Mouse (Mus musculus): ENCODE measurements around the gene Baz2a.

DNA sequence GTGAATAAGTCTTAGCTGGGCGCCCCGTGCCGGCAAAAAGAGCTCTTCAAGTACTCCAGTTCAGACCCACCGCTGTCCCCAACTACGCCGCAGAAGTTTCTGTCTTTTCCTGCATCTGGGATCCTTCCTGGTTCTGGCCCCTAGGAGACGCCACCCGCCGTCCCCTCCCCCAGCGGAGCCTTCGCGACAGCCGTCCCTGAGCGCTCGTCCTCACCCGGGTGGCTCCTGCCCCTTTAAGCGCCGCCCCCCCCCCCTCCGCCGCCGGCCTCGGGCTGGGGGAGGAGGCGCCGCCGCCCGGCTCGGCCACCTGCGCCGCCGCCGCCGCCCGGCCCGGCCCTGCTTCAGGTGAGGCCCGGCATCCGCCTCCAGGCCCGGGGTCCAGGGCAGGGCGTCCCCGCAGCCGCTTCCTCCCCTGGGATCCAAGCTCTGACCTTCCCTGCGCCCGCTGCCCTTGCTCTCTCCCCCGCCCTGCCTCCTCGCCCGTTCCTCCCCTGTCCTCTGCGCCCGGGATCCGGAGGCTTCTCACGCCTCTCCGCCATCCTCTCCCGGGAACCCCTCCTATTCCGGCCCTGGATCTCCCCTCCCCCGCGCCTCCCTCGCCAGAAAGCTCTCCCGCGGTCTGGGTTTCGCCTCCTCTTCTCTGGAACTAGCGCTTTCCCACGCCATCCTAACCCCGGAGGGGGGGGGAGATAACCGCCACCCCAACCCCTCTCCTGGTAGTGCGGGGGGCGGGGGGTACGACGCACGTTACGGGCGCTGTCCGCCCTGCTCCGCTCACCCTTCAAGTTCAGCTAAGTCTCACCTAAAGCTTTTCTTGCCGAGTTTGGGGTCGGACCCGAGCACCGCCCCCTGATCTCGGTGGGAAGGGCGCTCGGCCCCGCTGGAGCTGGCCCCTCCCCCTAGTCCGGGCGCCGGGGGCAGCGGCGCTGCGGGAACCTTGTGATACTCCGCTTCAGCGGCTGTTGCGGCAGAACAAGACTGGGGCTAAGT, 1.4 kb downstream of the Baz2a start:
- TF ChIP-seq GATA1 (IDR thresholded peaks at IDR 0.05; ENCODE audit: low read length): no peak
- TF ChIP-seq TAL1 (IDR thresholded peaks at IDR 0.05; ENCODE audit: low read length): no peak

Data from erythroblast, embryonic 14.5 days (primary cell).